35 mouse cellular contexts compared by ENCODE assay signal in genomic region chr7:118795779-118796178, GRCm38 (mm10).
"Had no signal": no experiment of that assay in that cellular context is flagged by ENCODE, and none has a peak within 500 bp of the region (broad histone marks: within the 10 kb centered on the region; RNA-seq: fewer than 3 reads in every experiment).

No protein-coding gene starts in this region.

- H3K27me3 ChIP-seq: heart, embryonic 12.5 days; heart, embryonic 13.5 days; heart, embryonic 15.5 days; hindbrain, embryonic 12.5 days; hindbrain, embryonic 13.5 days; hindbrain, embryonic 15.5 days; intestine, embryonic 15.5 days; kidney, embryonic 15.5 days had no signal

- DNase-seq: heart, postnatal 10 days; heart, postnatal 14 days; heart, postnatal 36 days; heart, postnatal 4 days; kidney, adult 11 months; kidney, adult 18-20 months; kidney, adult 2 months; kidney, adult 8-10 months; kidney, adult 9 months; kidney, postnatal 10 days; kidney, postnatal 14 days; kidney, postnatal 25 days; kidney, postnatal 36 days; kidney, postnatal 4 days; layer of hippocampus, adult 9-11 months; layer of hippocampus, postnatal 36 days had no signal

- H3K27ac ChIP-seq: heart, embryonic 10.5 days; heart, embryonic 13.5 days; heart, embryonic 15.5 days; hindbrain, embryonic 10.5 days; hindbrain, embryonic 12.5 days; hindbrain, embryonic 13.5 days; hindbrain, embryonic 14.5 days; hindbrain, embryonic 15.5 days; hindbrain, postnatal 0 days; intestine, embryonic 15.5 days; kidney, embryonic 15.5 days; kidney, postnatal 0 days; layer of hippocampus, adult 2 months had no signal

- H3K4me2 ChIP-seq: heart, embryonic 11.5 days; heart, embryonic 12.5 days; heart, embryonic 13.5 days; heart, embryonic 15.5 days; hindbrain, embryonic 12.5 days; hindbrain, embryonic 13.5 days; hindbrain, embryonic 14.5 days; hindbrain, embryonic 15.5 days; intestine, embryonic 15.5 days; kidney, embryonic 15.5 days had no signal

- H3K4me3 ChIP-seq: heart, embryonic 10.5 days; heart, embryonic 12.5 days; heart, embryonic 13.5 days; heart, embryonic 15.5 days; hindbrain, embryonic 10.5 days; hindbrain, embryonic 12.5 days; hindbrain, embryonic 13.5 days; hindbrain, embryonic 15.5 days; intestine, embryonic 15.5 days; kidney, embryonic 15.5 days; layer of hippocampus, adult 2 months had no signal

- H3K9ac ChIP-seq: heart, embryonic 12.5 days; heart, embryonic 13.5 days; heart, embryonic 15.5 days; hindbrain, embryonic 12.5 days; hindbrain, embryonic 13.5 days; hindbrain, embryonic 14.5 days; hindbrain, embryonic 15.5 days; intestine, embryonic 15.5 days; kidney, embryonic 15.5 days had no signal

- H3K9me3 ChIP-seq: heart, embryonic 10.5 days; heart, embryonic 12.5 days; heart, embryonic 13.5 days; heart, embryonic 15.5 days; hindbrain, embryonic 10.5 days; hindbrain, embryonic 12.5 days; hindbrain, embryonic 13.5 days; hindbrain, embryonic 15.5 days; intestine, embryonic 15.5 days; kidney, embryonic 15.5 days had no signal

- ATAC-seq: hindbrain, embryonic 16.5 days; hindbrain, postnatal 0 days; inflammation-experienced regulatory T-cells, adult 6 months; intestine, embryonic 15.5 days; intestine, embryonic 16.5 days; intestine, postnatal 0 days had no signal

- H3K4me1 ChIP-seq: heart, embryonic 10.5 days; heart, embryonic 12.5 days; heart, embryonic 13.5 days; hindbrain, embryonic 12.5 days; hindbrain, embryonic 13.5 days; hindbrain, embryonic 15.5 days; intestine, embryonic 15.5 days; kidney, embryonic 15.5 days had no signal
